Mouse (Mus musculus) ES-Bruce4 (cell line): Measurements from ENCODE around the gene Lce3b. TPM values are rescaled to one million over a fixed set of nuclear protein-coding genes. Genes with fewer than 3 reads are reported as not detected.
A peak's percentile ranks its signal among the peaks of the same experiment; 100 is the strongest.

Source experiments
- H3K27ac ChIP-seq: 2 replicates; pipeline ENCODE4 v1.5.1; 2012; ENCODE audit warnings: low read length, inconsistent platforms; ENCODE audit not compliant: insufficient read depth
- H3K27me3 ChIP-seq: 2 replicates; pipeline ENCODE4 v1.6.1; 2012; ENCODE audit warnings: mild to moderate bottlenecking, low read length, inconsistent platforms; ENCODE audit not compliant: control insufficient read depth, poor library complexity, insufficient read depth, severe bottlenecking
- H3K36me3 ChIP-seq: 2 replicates; pipeline ENCODE4 v1.6.1; 2012; ENCODE audit warnings: inconsistent platforms, mild to moderate bottlenecking, low read length, moderate library complexity; ENCODE audit not compliant: control insufficient read depth, poor library complexity, insufficient read depth, severe bottlenecking
- H3K4me1 ChIP-seq: one replicate; pipeline ENCODE4 v1.8.1; 2011; ENCODE audit warnings: low read length; ENCODE audit not compliant: control insufficient read depth, insufficient read depth
- H3K4me3 ChIP-seq: 2 replicates; pipeline ENCODE4 v1.5.1; 2011; ENCODE audit warnings: low read depth, mild to moderate bottlenecking, low read length
- H3K9ac ChIP-seq: 2 replicates; pipeline ENCODE4 v1.6.1; 2012; ENCODE audit warnings: low read depth, mild to moderate bottlenecking, inconsistent platforms; ENCODE audit not compliant: poor library complexity, severe bottlenecking
- H3K9me3 ChIP-seq: replicated peaks from 2 replicates; pipeline ENCODE4 v1.6.1; 2012; ENCODE audit warnings: mild to moderate bottlenecking, low read length, inconsistent platforms; ENCODE audit not compliant: control insufficient read depth, poor library complexity, insufficient read depth, severe bottlenecking
- CTCF ChIP-seq: IDR thresholded peaks from one replicate; pipeline ENCODE4 v1.8.1; 2011; ENCODE audit warnings: low read depth, low read length
- EP300 ChIP-seq: IDR thresholded peaks from 2 replicates; pipeline ENCODE4 v1.6.1; 2011; ENCODE audit warnings: low read depth, low read length; ENCODE audit not compliant: insufficient read depth
- POLR2A ChIP-seq: IDR thresholded peaks from one replicate; pipeline ENCODE4 v1.8.1; 2011; ENCODE audit warnings: low read length; ENCODE audit not compliant: insufficient read depth
- polyA plus RNA-seq: library from polyadenylated mRNA; stranded (reverse); fragments of >200 nt; gene quantifications from 2 replicates; pipeline ENCODE4 v1.2.4, GENCODE M21; 2011; ENCODE audit warnings: low read depth; ENCODE audit not compliant: missing spikeins, insufficient read depth, insufficient read length

Gene Lce3b
- polyA plus RNA-seq, 1 experiment = not detected

- Histone ChIP-seq H3K9ac (no peak overlapping the region), H3K27me3 (no peaks in the 10 kb centered on the region; the same call in 1 of the 2 replicates), H3K36me3 (no peaks in the 10 kb centered on the region), H3K9me3 (no peaks in the 10 kb centered on the region), H3K4me1 (no peaks in the 10 kb centered on the region), H3K4me3 (no peak overlapping the region), H3K27ac (no peak overlapping the region)
- TF ChIP-seq POLR2A (no peak), EP300 (no peak), CTCF (peak; percentile 14)
These were observed 12.4 kb upstream of the Lce3b start for GRCm38 (mm10) chr3:92920364-92920763.

GRCm38 (mm10) chr3:92926130-92926529, 6.6 kb upstream of the Lce3b start, which contains the start of gene Lce3a:
Lce3a (minus strand) TSS chr3:92926230.
- H3K4me3 ChIP-seq = no peak within 1 kb of the TSS
- H3K36me3 ChIP-seq = no peaks in the 10 kb centered on the region
- no peak within 1 kb of the TSS for H3K27ac ChIP-seq
- no peak for TF ChIP-seq CTCF
- no peak for TF ChIP-seq EP300
- no peak for TF ChIP-seq POLR2A
- no peak within 1 kb of the TSS for H3K9ac ChIP-seq
- no peaks in the 10 kb centered on the region for H3K9me3 ChIP-seq
- H3K27me3 ChIP-seq = no peaks in the 10 kb centered on the region
- H3K4me1 ChIP-seq = no peaks in the 10 kb centered on the region

- no peaks in the 10 kb centered on the region for H3K36me3 ChIP-seq
- TF ChIP-seq EP300 (no peak), POLR2A (no peak), CTCF (no peak)
- no peak within 1 kb of the TSS for H3K4me3 ChIP-seq
- no peak within 1 kb of the TSS for H3K27ac ChIP-seq
- no peaks in the 10 kb centered on the region for H3K4me1 ChIP-seq
- no peaks in the 10 kb centered on the region for H3K27me3 ChIP-seq
- H3K9ac ChIP-seq = no peak within 1 kb of the TSS
- H3K9me3 ChIP-seq = no peaks in the 10 kb centered on the region
These were observed 11.4 kb downstream of the Lce3b start, which contains the start of gene Lce3c for GRCm38 (mm10) chr3:92944186-92944585. Lce3c (plus strand) TSS chr3:92944486.

GRCm38 (mm10) chr3:92957090-92957489, 24.3 kb downstream of the Lce3b start, which contains the start of gene Lce3d:
Lce3d (plus strand) TSS chr3:92957390.
- H3K36me3 ChIP-seq = no peaks in the 10 kb centered on the region
- H3K9ac ChIP-seq = no peak within 1 kb of the TSS
- H3K9me3 ChIP-seq = no peaks in the 10 kb centered on the region
- H3K27me3 ChIP-seq = no peaks in the 10 kb centered on the region
- TF ChIP-seq CTCF (no peak), POLR2A (no peak), EP300 (no peak)
- H3K4me1 ChIP-seq = no peaks in the 10 kb centered on the region
- no peak within 1 kb of the TSS for H3K4me3 ChIP-seq
- no peak within 1 kb of the TSS for H3K27ac ChIP-seq

GRCm38 (mm10) chr3:92966761-92967160, 34.0 kb downstream of the Lce3b start, which contains the start of gene Lce3e:
Lce3e (plus strand) TSS chr3:92967061.
- Histone ChIP-seq H3K9me3 (peaks cover 5% of the 10 kb centered on the region; the same call in 1 of the 2 replicates), H3K27ac (no peak within 1 kb of the TSS)
- TF ChIP-seq CTCF (no peak), EP300 (no peak), POLR2A (no peak)

GRCm38 (mm10) chr3:92978484-92978883, 45.7 kb downstream of the Lce3b start:
- no peak overlapping the region for H3K4me3 ChIP-seq
- no peaks in the 10 kb centered on the region for H3K4me1 ChIP-seq
- no peak overlapping the region for H3K9ac ChIP-seq
- no peak overlapping the region for H3K27ac ChIP-seq
- H3K9me3 ChIP-seq = no peaks in the 10 kb centered on the region
- no peak for TF ChIP-seq POLR2A
- TF ChIP-seq CTCF = no peak
- no peak for TF ChIP-seq EP300
- no peaks in the 10 kb centered on the region for H3K27me3 ChIP-seq
- H3K36me3 ChIP-seq = no peaks in the 10 kb centered on the region

More at GRCm38 (mm10) chr3:92966761-92967160, 34.0 kb downstream of the Lce3b start, which contains the start of gene Lce3e:
- Histone ChIP-seq H3K27me3 (no peaks in the 10 kb centered on the region), H3K4me1 (no peaks in the 10 kb centered on the region), H3K9ac (no peak within 1 kb of the TSS), H3K4me3 (no peak within 1 kb of the TSS), H3K36me3 (no peaks in the 10 kb centered on the region)

Other genes starting within 250 kb of the Lce3b start
- not detected in 2 replicates for gene Lce1d, start 245.8 kb upstream of the Lce3b start, polyA plus RNA-seq
- gene Lce1e, start 223.9 kb upstream of the Lce3b start, polyA plus RNA-seq = not detected in 2 replicates
- gene Lce1f, start 212.6 kb upstream of the Lce3b start, polyA plus RNA-seq = not detected in 2 replicates
- not detected in 2 replicates for gene Gm38119, start 193.9 kb upstream of the Lce3b start, polyA plus RNA-seq
- not detected in 2 replicates for gene Lce1g, start 180.6 kb upstream of the Lce3b start, polyA plus RNA-seq
- gene Lce1h, start 167.9 kb upstream of the Lce3b start, polyA plus RNA-seq = not detected in 2 replicates
- not detected in 2 replicates for gene Lce1i, start 154.1 kb upstream of the Lce3b start, polyA plus RNA-seq
- not detected in 2 replicates for gene Lce1j, start 142.5 kb upstream of the Lce3b start, polyA plus RNA-seq
- not detected in 2 replicates for gene Lce1k, start 125.1 kb upstream of the Lce3b start, polyA plus RNA-seq
- gene Kprp, start 105.7 kb upstream of the Lce3b start, polyA plus RNA-seq = not detected in 2 replicates
- gene Lce1l, start 81.7 kb upstream of the Lce3b start, polyA plus RNA-seq = not detected in 2 replicates
- not detected in 2 replicates for gene 2310050C09Rik, start 62.8 kb upstream of the Lce3b start, polyA plus RNA-seq
- gene Lce3a, start 6.7 kb upstream of the Lce3b start, polyA plus RNA-seq = not detected in 2 replicates
- gene Lce3c, start 11.5 kb downstream of the Lce3b start, polyA plus RNA-seq = not detected in 2 replicates
- gene Lce3d, start 24.4 kb downstream of the Lce3b start, polyA plus RNA-seq = not detected in 2 replicates
- gene Lce3e, start 34.1 kb downstream of the Lce3b start, polyA plus RNA-seq = not detected in 2 replicates
- not detected in 2 replicates for gene Lce3f, start 59.2 kb downstream of the Lce3b start, polyA plus RNA-seq
- gene Crct1, start 82.7 kb downstream of the Lce3b start, polyA plus RNA-seq = not detected in 2 replicates
- not detected in 2 replicates for gene Lce1m, start 86.1 kb downstream of the Lce3b start, polyA plus RNA-seq
- not detected in 2 replicates for gene Gm4858, start 135.8 kb downstream of the Lce3b start, polyA plus RNA-seq
- gene Crnn, start 211.8 kb downstream of the Lce3b start, polyA plus RNA-seq = not detected in 2 replicates